Mouse (Mus musculus): Measurements from ENCODE around the gene Gm20831. TPM values are rescaled to one million over a fixed set of nuclear protein-coding genes. Genes with fewer than 3 reads are reported as not detected.
"Not testable (repeated sequence)": the region's sequence is repeated elsewhere in the genome, so short reads cannot be mapped to it uniquely, and the experiment has no call there.

Gm20831 gene
- polyA plus RNA-seq (2015; fragmentation: Nextera tagmentation; extraction: Ambion mirVana): not detected in 2 replicates

DNA sequence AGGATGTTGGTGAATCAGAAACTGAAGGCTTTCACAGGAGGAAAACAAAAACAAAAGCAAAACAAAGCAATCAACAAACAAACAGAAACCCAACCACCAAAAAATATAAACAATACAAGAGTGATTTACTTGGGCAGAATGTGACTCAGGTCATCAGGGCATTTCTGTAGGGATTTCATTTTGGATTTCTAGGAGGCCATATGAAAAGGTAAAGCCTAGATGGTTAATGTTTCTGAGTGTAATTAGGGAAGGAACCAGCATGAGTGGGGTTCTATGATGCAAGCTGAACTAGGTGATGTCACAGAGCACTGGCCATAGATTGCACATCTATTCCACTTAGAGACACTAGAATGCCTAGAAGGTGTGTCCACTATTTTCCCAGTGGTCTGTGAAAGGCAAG is at the start of gene Gm20831, which contains the start of gene Gm20772:
Gene Gm20831 (plus strand): TSS at position 301 of the 400 bp plus-strand sequence.
Gene Gm20772 (plus strand): TSS at position 301 of the 400 bp plus-strand sequence.
- not testable (repeated sequence) for DNase-seq (ENCODE audit: low spot score)

GRCm38 (mm10) chrY:17846166-17846565 is 28.4 kb upstream of the Gm20831 start, which contains the start of gene Gm21904:
Gene Gm21904, minus strand, starts transcription at chrY:17846266.
- DNase-seq (ENCODE audit: low spot score): not testable (repeated sequence)

DNA sequence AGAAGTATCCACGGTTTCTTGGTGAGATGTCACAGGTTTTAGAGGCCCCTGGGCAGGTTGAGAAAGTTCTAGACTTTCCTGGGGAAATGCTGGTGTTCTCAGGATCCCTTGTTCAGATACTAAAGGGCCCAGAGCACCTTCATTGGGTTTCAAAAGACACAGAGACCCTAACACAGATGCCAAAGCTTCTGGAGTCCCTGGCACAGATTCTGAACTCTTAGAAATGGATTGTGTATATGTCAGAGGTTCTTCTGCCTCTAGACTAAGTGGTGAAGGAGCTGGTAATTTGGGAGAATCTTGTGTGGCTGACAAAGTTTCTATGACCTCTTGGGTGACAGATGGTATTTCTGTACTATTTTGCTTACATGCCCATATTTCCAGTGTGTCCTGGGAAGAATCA is 62.7 kb downstream of the Gm20831 start, which contains the start of gene Srsy:
Gene Srsy (minus strand): TSS at position 101 of the 400 bp plus-strand sequence.
- DNase-seq (ENCODE audit: low spot score): not testable (repeated sequence)

Other genes with a start within 250 kb of the Gm20831 start
- gene Gm21904, start 28.5 kb upstream of the Gm20831 start, polyA plus RNA-seq (2015; fragmentation: Nextera tagmentation; extraction: Ambion mirVana): not detected in 2 replicates
- not detected in 2 replicates for gene Gm20772, start within 50 bp of the Gm20831 start, polyA plus RNA-seq (2015; fragmentation: Nextera tagmentation; extraction: Ambion mirVana)
- gene Srsy, start 62.6 kb downstream of the Gm20831 start, polyA plus RNA-seq (2015; fragmentation: Nextera tagmentation; extraction: Ambion mirVana): not detected in 2 replicates
- not detected in 2 replicates for gene Gm21764, start 187.1 kb downstream of the Gm20831 start, polyA plus RNA-seq (2015; fragmentation: Nextera tagmentation; extraction: Ambion mirVana)
- gene Ssty1, start 214.4 kb downstream of the Gm20831 start, polyA plus RNA-seq (2015; fragmentation: Nextera tagmentation; extraction: Ambion mirVana): not detected in 2 replicates

Data from thymus, postnatal 0 days (tissue).